Mouse (Mus musculus): ENCODE results near the gene Serpina9.

The Serpina9 gene

GRCm38 (mm10) chr12:104013620-104014019 lies at the start of gene Serpina9:
Serpina9 (minus strand) TSS chr12:104013755.
- DNase-seq (ENCODE audit: low read depth, low spot score): no peak

GRCm38 (mm10) chr12:104061862-104062261 lies 48.3 kb upstream of the Serpina9 start:
- no peak for DNase-seq (ENCODE audit: low read depth, low spot score)

GRCm38 (mm10) chr12:104060126-104060525 lies 46.6 kb upstream of the Serpina9 start:
- DNase-seq (ENCODE audit: low read depth, low spot score): no peak

- no peak for DNase-seq (ENCODE audit: low read depth, low spot score)
Observed at GRCm38 (mm10) chr12:104057531-104057930, 44.0 kb upstream of the Serpina9 start.

- no peak for DNase-seq (ENCODE audit: low read depth, low spot score)
Observed at GRCm38 (mm10) chr12:104057050-104057449, 43.5 kb upstream of the Serpina9 start.

GRCm38 (mm10) chr12:104055755-104056154 lies 42.2 kb upstream of the Serpina9 start:
- DNase-seq (ENCODE audit: low read depth, low spot score): no peak

- DNase-seq (ENCODE audit: low read depth, low spot score): no peak
Observed at GRCm38 (mm10) chr12:104053995-104054394, 40.4 kb upstream of the Serpina9 start.

GRCm38 (mm10) chr12:104045713-104046112 lies 32.2 kb upstream of the Serpina9 start:
- DNase-seq (ENCODE audit: low read depth, low spot score): no peak

GRCm38 (mm10) chr12:104044343-104044742 lies 30.8 kb upstream of the Serpina9 start, which contains the start of gene Serpina12:
Serpina12 (minus strand) TSS chr12:104044443.
- no peak for DNase-seq (ENCODE audit: low read depth, low spot score)

GRCm38 (mm10) chr12:104042753-104043152 lies 29.2 kb upstream of the Serpina9 start:
- DNase-seq (ENCODE audit: low read depth, low spot score): no peak

- DNase-seq (ENCODE audit: low read depth, low spot score): no peak
Observed at GRCm38 (mm10) chr12:104041401-104041800, 27.8 kb upstream of the Serpina9 start.

- no peak for DNase-seq (ENCODE audit: low read depth, low spot score)
Observed at GRCm38 (mm10) chr12:104038181-104038580, 24.6 kb upstream of the Serpina9 start.

GRCm38 (mm10) chr12:104033752-104034151 lies 20.2 kb upstream of the Serpina9 start:
- DNase-seq (ENCODE audit: low read depth, low spot score): no peak

- no peak for DNase-seq (ENCODE audit: low read depth, low spot score)
Observed at GRCm38 (mm10) chr12:104029986-104030385, 16.4 kb upstream of the Serpina9 start.

GRCm38 (mm10) chr12:104015280-104015679 lies 1.7 kb upstream of the Serpina9 start:
- no peak for DNase-seq (ENCODE audit: low read depth, low spot score)

- no peak for DNase-seq (ENCODE audit: low read depth, low spot score)
Observed at GRCm38 (mm10) chr12:104004689-104005088, 8.9 kb downstream of the Serpina9 start.

GRCm38 (mm10) chr12:104003238-104003612 lies 10.3 kb downstream of the Serpina9 start:
- DNase-seq (ENCODE audit: low read depth, low spot score): no peak

GRCm38 (mm10) chr12:104002569-104003237 lies 10.9 kb downstream of the Serpina9 start:
- DNase-seq (ENCODE audit: low read depth, low spot score): no peak

- DNase-seq (ENCODE audit: low read depth, low spot score): no peak
Observed at GRCm38 (mm10) chr12:104000594-104000993, 13.0 kb downstream of the Serpina9 start.

- DNase-seq (ENCODE audit: low read depth, low spot score): no peak
Observed at GRCm38 (mm10) chr12:103999611-104000010, 13.9 kb downstream of the Serpina9 start.

- no peak for DNase-seq (ENCODE audit: low read depth, low spot score)
Observed at GRCm38 (mm10) chr12:103996513-103996912, 17.0 kb downstream of the Serpina9 start.

- DNase-seq (ENCODE audit: low read depth, low spot score): peak; percentile 51
Observed at GRCm38 (mm10) chr12:103995292-103996072, 18.1 kb downstream of the Serpina9 start.

GRCm38 (mm10) chr12:103992945-103993344 lies 20.6 kb downstream of the Serpina9 start:
- DNase-seq (ENCODE audit: low read depth, low spot score): no peak

All from embryo, embryonic 11.5 days (tissue).